Mouse (Mus musculus) midbrain, embryonic 14.5 days (tissue): ENCODE measurements around the gene Nfatc4. TPM values are rescaled to one million over a fixed set of nuclear protein-coding genes. Genes with fewer than 3 reads are reported as not detected.
A peak's percentile ranks its signal among the peaks of the same experiment; 100 is the strongest.

Experiments used
- ATAC-seq: fragments of 200-750 bp; cut with Nextera tagmentation; 2 replicates; pipeline ENCODE4 v1.8.0; 2017; ENCODE audit warnings: moderate number of reproducible peaks, moderate library complexity; ENCODE audit not compliant: low FRiP score, low TSS enrichment
- DNase-seq: peaks from one replicate; pipeline ENCODE4 v3.0.0-alpha.2; 2015
- H3K27ac ChIP-seq: fragments of 300-500 bp; sonication (generic); replicated peaks from 2 replicates; pipeline ENCODE4 v1.5.1; 2014; ENCODE audit warnings: mild to moderate bottlenecking, low read depth, low read length, moderate library complexity
- H3K27me3 ChIP-seq: fragments of 300-500 bp; sonication (generic); 2 replicates; pipeline ENCODE4 v1.6.1; 2014; ENCODE audit warnings: low read length, control low read depth, mixed read lengths; ENCODE audit not compliant: control insufficient read depth, insufficient read depth
- H3K36me3 ChIP-seq: fragments of 300-500 bp; sonication (generic); 2 replicates; pipeline ENCODE4 v1.6.1; 2014; ENCODE audit warnings: low read length, control low read depth; ENCODE audit not compliant: control insufficient read depth, insufficient read depth
- H3K4me1 ChIP-seq: fragments of 300-500 bp; sonication (generic); 2 replicates; pipeline ENCODE4 v1.6.1; 2014; ENCODE audit warnings: mild to moderate bottlenecking, antibody characterized with exemption, low read length, control low read depth; ENCODE audit not compliant: control insufficient read depth, insufficient read depth
- H3K4me2 ChIP-seq: fragments of 300-500 bp; sonication (generic); 2 replicates; pipeline ENCODE4 v1.6.1; 2014; ENCODE audit warnings: mild to moderate bottlenecking, low read length, moderate library complexity
- H3K4me3 ChIP-seq: fragments of 300-500 bp; sonication (generic); replicated peaks from 2 replicates; pipeline ENCODE4 v1.5.1; 2014; ENCODE audit warnings: low read depth, low read length
- H3K9ac ChIP-seq: fragments of 300-500 bp; sonication (generic); replicated peaks from 2 replicates; pipeline ENCODE4 v1.6.1; 2014; ENCODE audit warnings: mild to moderate bottlenecking, low read length, moderate library complexity
- H3K9me3 ChIP-seq: fragments of 300-500 bp; sonication (generic); 2 replicates; pipeline ENCODE4 v1.6.1; 2016; ENCODE audit warnings: low read length, control low read depth, mixed read lengths; ENCODE audit not compliant: control insufficient read depth
- WGBS: fragments of 180-500 bp; shearing (Covaris S2); extraction: QIAGEN DNeasy Blood & Tissue Kit; methylation state at CpG from one replicate; pipeline ENCODE4 v1.1.7; 2014; 5-methylcytosine and 5-hydroxymethylcytosine counted together
- polyA plus RNA-seq: library from polyadenylated mRNA; unstranded; fragments of >200 nt; fragmentation: Nextera tagmentation; extraction: Ambion mirVana; gene quantifications from 2 replicates; pipeline ENCODE4 v1.2.1, GENCODE M21; 2014

Nfatc4 gene
- polyA plus RNA-seq, 1 experiment from 2014 or later, result 8.7 TPM

GRCm38 (mm10) chr14:55854406-55855100, 31.6 kb downstream of the Nfatc4 start:
- DNase-seq (peak; percentile 54), ATAC-seq (0 out of 2 replicates have a peak, but pooled peaks have one; percentile 4)
- WGBS, result under 1% methylated on average over 9 of the region's 9 CpGs
- Histone ChIP-seq H3K36me3 (no peaks in the 10 kb centered on the region), H3K9me3 (no peaks in the 10 kb centered on the region), H3K4me1 (peaks cover 42% of the 10 kb centered on the region), H3K9ac (peak overlapping the region; percentile 79), H3K4me2 (peak overlapping the region; percentile 80), H3K27ac (peak overlapping the region; percentile 87), H3K27me3 (no peaks in the 10 kb centered on the region), H3K4me3 (peak overlapping the region; percentile 70)

GRCm38 (mm10) chr14:55855101-55855561, 32.2 kb downstream of the Nfatc4 start:
- WGBS, result 1% methylated on average over 4 of the region's 4 CpGs
- H3K4me1 ChIP-seq, result peaks cover 42% of the 10 kb centered on the region
- ATAC-seq, result 0 out of 2 replicates have a peak, but pooled peaks have one; percentile 13
- peak overlapping the region; percentile 70 for H3K4me3 ChIP-seq
- peak overlapping the region; percentile 87 for H3K27ac ChIP-seq
- no peaks in the 10 kb centered on the region for H3K36me3 ChIP-seq
- H3K27me3 ChIP-seq, result no peaks in the 10 kb centered on the region
- peak overlapping the region; percentile 80 for H3K4me2 ChIP-seq
- peak; percentile 68 for DNase-seq
- no peaks in the 10 kb centered on the region for H3K9me3 ChIP-seq
- peak overlapping the region; percentile 79 for H3K9ac ChIP-seq

- H3K4me1 ChIP-seq, result peaks cover 45% of the 10 kb centered on the region
These were observed 34.6 kb downstream of the Nfatc4 start for GRCm38 (mm10) chr14:55857588-55857987.

GRCm38 (mm10) chr14:55862186-55862585, 39.2 kb downstream of the Nfatc4 start:
- DNase-seq, result no peak
- H3K9me3 ChIP-seq, result no peaks in the 10 kb centered on the region
- ATAC-seq, result no peak
- H3K27ac ChIP-seq, result no peak overlapping the region
- H3K4me1 ChIP-seq, result peaks cover 15% of the 10 kb centered on the region; the same call in 1 of the 2 replicates
- H3K4me2 ChIP-seq, result no peak overlapping the region
- H3K27me3 ChIP-seq, result no peaks in the 10 kb centered on the region
- peaks cover 32% of the 10 kb centered on the region for H3K36me3 ChIP-seq
- H3K9ac ChIP-seq, result no peak overlapping the region
- 66% methylated on average over 6 of the region's 6 CpGs for WGBS
- no peak overlapping the region for H3K4me3 ChIP-seq

More at GRCm38 (mm10) chr14:55857588-55857987, 34.6 kb downstream of the Nfatc4 start:
- Histone ChIP-seq H3K9me3 (no peaks in the 10 kb centered on the region), H3K9ac (no peak overlapping the region), H3K27me3 (no peaks in the 10 kb centered on the region), H3K27ac (no peak overlapping the region), H3K4me3 (0 out of 2 replicates have a peak overlapping the region, but pooled peaks have one; percentile 3), H3K4me2 (peak overlapping the region; percentile 29), H3K36me3 (no peaks in the 10 kb centered on the region)
- 82% methylated on average over 4 of the region's 4 CpGs for WGBS
- no peak for ATAC-seq
- no peak for DNase-seq

DNA sequence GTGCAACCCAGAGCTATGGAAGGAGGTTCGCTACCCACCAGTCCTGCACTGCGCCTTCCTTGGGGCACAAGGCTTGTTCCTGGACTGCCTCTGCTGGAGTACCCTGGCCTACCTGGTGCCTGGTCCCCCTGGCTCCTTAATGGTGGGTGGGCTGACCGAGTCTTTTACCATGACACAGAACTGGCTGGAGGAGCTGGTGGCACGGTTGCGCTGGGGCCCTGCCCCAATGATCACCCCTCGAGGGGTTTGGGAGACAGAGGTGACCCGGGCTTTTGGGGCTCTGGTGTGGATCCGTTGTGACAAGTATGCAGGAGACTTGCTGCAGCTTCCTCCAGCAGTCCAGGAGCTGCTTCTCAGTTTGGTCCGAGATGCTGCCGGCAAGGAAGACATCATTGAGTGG, 40.0 kb downstream of the Nfatc4 start:
- H3K36me3 ChIP-seq, result peaks cover 37% of the 10 kb centered on the region
- no peaks in the 10 kb centered on the region for H3K9me3 ChIP-seq
- H3K9ac ChIP-seq, result no peak overlapping the region
- H3K4me1 ChIP-seq, result peaks cover 7% of the 10 kb centered on the region; the same call in 1 of the 2 replicates
- ATAC-seq, result no peak
- no peak overlapping the region for H3K4me3 ChIP-seq
- WGBS, result 95% methylated on average over 10 of the region's 10 CpGs
- no peak overlapping the region for H3K27ac ChIP-seq
- H3K27me3 ChIP-seq, result no peaks in the 10 kb centered on the region
- H3K4me2 ChIP-seq, result no peak overlapping the region
- DNase-seq, result no peak

GRCm38 (mm10) chr14:55863773-55864172, 40.8 kb downstream of the Nfatc4 start:
- H3K36me3 ChIP-seq, result peaks cover 45% of the 10 kb centered on the region
- no peak overlapping the region for H3K4me3 ChIP-seq
- WGBS, result 25% methylated on average over 7 of the region's 7 CpGs
- H3K27me3 ChIP-seq, result no peaks in the 10 kb centered on the region
- H3K9me3 ChIP-seq, result no peaks in the 10 kb centered on the region
- no peak overlapping the region for H3K9ac ChIP-seq
- DNase-seq, result peak; percentile 83
- ATAC-seq, result peak; percentile 55; the same call in 1 of the 2 replicates
- no peak overlapping the region for H3K27ac ChIP-seq
- H3K4me2 ChIP-seq, result no peak overlapping the region
- 0 out of 2 replicates have a peak, but pooled peaks cover 5% of the 10 kb centered on the region for H3K4me1 ChIP-seq

GRCm38 (mm10) chr14:55866962-55867361, 44.0 kb downstream of the Nfatc4 start:
- no peak overlapping the region for H3K27ac ChIP-seq
- H3K9ac ChIP-seq, result no peak overlapping the region
- H3K4me2 ChIP-seq, result no peak overlapping the region
- no peaks in the 10 kb centered on the region for H3K4me1 ChIP-seq
- H3K27me3 ChIP-seq, result no peaks in the 10 kb centered on the region
- WGBS, result 31% methylated on average over 4 of the region's 4 CpGs
- peak; percentile 77 for DNase-seq
- no peak overlapping the region for H3K4me3 ChIP-seq
- ATAC-seq, result no peak
- no peaks in the 10 kb centered on the region for H3K9me3 ChIP-seq
- H3K36me3 ChIP-seq, result peaks cover 75% of the 10 kb centered on the region

- Histone ChIP-seq H3K27ac (no peak overlapping the region), H3K4me3 (no peak overlapping the region), H3K4me2 (no peak overlapping the region), H3K4me1 (no peaks in the 10 kb centered on the region), H3K36me3 (peaks cover 89% of the 10 kb centered on the region), H3K27me3 (no peaks in the 10 kb centered on the region), H3K9ac (no peak overlapping the region), H3K9me3 (no peaks in the 10 kb centered on the region)
- WGBS, result 90% methylated on average over 14 of the region's 14 CpGs
- DNase-seq, result no peak
- ATAC-seq, result no peak
These were observed 45.5 kb downstream of the Nfatc4 start for GRCm38 (mm10) chr14:55868230-55869026.
